Comparison of ENCODE assay signal across 8 mouse cellular contexts in the genomic region with DNA sequence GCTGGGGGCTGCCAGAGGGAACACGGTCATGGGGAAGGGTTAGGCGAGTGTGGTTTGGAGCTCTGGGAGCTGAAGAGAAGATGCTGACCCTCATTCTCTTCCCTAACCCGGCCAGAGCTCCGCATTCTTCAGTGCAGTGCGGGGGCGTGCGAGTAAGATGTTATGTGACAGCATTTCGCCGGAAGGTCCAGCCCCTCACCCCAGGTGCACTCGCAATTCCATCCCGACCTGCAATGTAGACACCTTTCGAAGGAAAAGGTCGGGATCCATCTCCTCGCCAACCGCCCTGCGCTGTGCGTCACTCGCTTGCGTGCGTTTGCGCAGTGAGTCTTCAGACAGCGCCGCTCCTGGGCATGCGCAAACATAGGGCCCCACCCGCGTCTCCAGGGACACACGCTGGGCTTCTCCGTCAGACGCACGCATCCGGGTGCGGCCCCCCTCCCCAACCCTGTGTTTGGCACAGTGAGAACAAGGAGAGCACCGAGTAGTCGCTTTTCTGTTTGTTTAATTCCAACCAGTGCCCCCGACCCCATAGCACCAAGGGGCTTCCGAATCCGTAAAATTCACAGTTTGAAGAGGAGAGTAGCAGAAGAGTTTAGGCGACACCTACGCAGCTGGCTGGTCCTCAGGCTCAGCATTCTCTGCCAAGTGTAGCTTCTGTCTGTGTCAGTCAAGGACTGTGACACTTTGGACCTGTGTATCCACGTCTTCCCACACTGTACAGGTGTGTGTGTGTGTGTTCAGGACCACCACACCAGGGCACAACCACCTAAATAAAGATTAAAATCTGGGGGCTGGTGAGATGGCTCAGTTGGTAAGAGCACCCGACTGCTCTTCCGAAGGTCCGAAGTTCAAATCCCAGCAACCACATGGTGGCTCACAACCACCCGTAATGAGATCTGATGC. TPM values are rescaled to one million over a fixed set of nuclear protein-coding genes. Genes with fewer than 3 reads are reported as not detected.
DNase-seq lines count a peak whose midpoint lies in the region; ATAC-seq lines count a peak whose summit lies in the region.

A gene (minus strand): TSS at position 314 of the 906 bp plus-strand sequence.

- H3K4me3 ChIP-seq in hindbrain, embryonic 15.5 days, result peak within 1 kb of the TSS; percentile 58
- H3K4me3 ChIP-seq in macrophage (ENCODE audit: inconsistent target), result peak within 1 kb of the TSS; percentile 94

- peaks cover 6% of the 10 kb centered on the region for H3K36me3 ChIP-seq in hindbrain, embryonic 15.5 days
- H3K36me3 ChIP-seq in macrophage (ENCODE audit: inconsistent target), result peaks cover 16% of the 10 kb centered on the region; the same call in 1 of the 2 replicates

- DNase-seq in R1 (ENCODE audit: low read depth, low spot score), result peak; percentile 94
- peak; percentile 95 to 98 for DNase-seq in cerebellum, postnatal 25 days
- peak; percentile 96 to 97 for DNase-seq in frontal cortex, postnatal 36 days (ENCODE audit: low spot score in 2 of 2)
- DNase-seq in left cerebral cortex, adult 18-20 months (ENCODE audit: low spot score in 2 of 2), result peak; percentile 96 to 97
- peak; percentile 98 for DNase-seq in right cerebral cortex, adult 18-20 months
- peak; percentile 88 for DNase-seq in urinary bladder, postnatal 10 days (ENCODE audit: low spot score)

- 4% methylated on average over 44 of the region's 44 CpGs for WGBS in hindbrain, embryonic 15.5 days
- WGBS in macrophage (ENCODE audit: missing documents), result 3% methylated on average over 40 of the region's 44 CpGs

- H3K27ac ChIP-seq in hindbrain, embryonic 15.5 days (replicated peaks), result peak within 1 kb of the TSS; percentile 93
- peak within 1 kb of the TSS; percentile 65 for H3K27ac ChIP-seq in macrophage

- peak within 1 kb of the TSS; percentile 75 for H3K9ac ChIP-seq in hindbrain, embryonic 15.5 days

- peaks cover 43% of the 10 kb centered on the region for H3K4me1 ChIP-seq in hindbrain, embryonic 15.5 days (replicated peaks)

- peak; percentile 92 for ATAC-seq in hindbrain, embryonic 15.5 days (ENCODE audit: low FRiP score, low read depth)

- peaks cover 24% of the 10 kb centered on the region for H3K79me2 ChIP-seq in macrophage (ENCODE audit: inconsistent target)

- H3K4me2 ChIP-seq in hindbrain, embryonic 15.5 days, result peak within 1 kb of the TSS; percentile 69

- H3K27me3 ChIP-seq in hindbrain, embryonic 15.5 days, result no peaks in the 10 kb centered on the region

- no peaks in the 10 kb centered on the region for H3K9me3 ChIP-seq in hindbrain, embryonic 15.5 days

RNA-seq across cellular contexts. Expression of the gene that starts here (rescaled TPM):
- polyA plus RNA-seq in hindbrain, embryonic 15.5 days (2015; fragmentation: Nextera tagmentation; extraction: Ambion mirVana), result 26.7 and 32.9 TPM in 2 replicates
- total RNA-seq in left cerebral cortex, adult 18-20 months (2021), result 10 to 100 TPM; 25.9 to 27.2 TPM
- total RNA-seq in macrophage (2018; cell fraction: chromatin; rRNA removed), result 10 to 100 TPM in 17 of 26 experiments, 1 to 10 TPM in 9; 1.5 to 46.4 (median 12.4) TPM
- 10 to 100 TPM in 6 of 26 experiments, 1 to 10 TPM in 20; 4.3 to 12.2 (median 8.5) TPM for total RNA-seq in macrophage (2018; cell fraction: cytosol; rRNA removed)
- total RNA-seq in macrophage (2018; cell fraction: nucleus; rRNA removed), result 10 to 100 TPM in 15 of 26 experiments, 1 to 10 TPM in 11; 1.4 to 52.9 (median 12.5) TPM
- 7.5 to 12.3 TPM (median 8.9 TPM) in 3 replicates for polyA plus RNA-seq in macrophage (2018)

Comparison
In these comparisons a context has a peak if more than half of its experiments do, and no peak if none do; other contexts are left out.
1. Peak in every context shown above with its lines: DNase-seq, ATAC-seq, H3K4me3 ChIP-seq and H3K27ac ChIP-seq.